Mouse (Mus musculus): ENCODE data around the gene Itpr1. TPM values are rescaled to one million over a fixed set of nuclear protein-coding genes. Genes with fewer than 3 reads are reported as not detected.

The Itpr1 gene
- polyA plus RNA-seq, 1 experiment: 42.5 TPM

DNA sequence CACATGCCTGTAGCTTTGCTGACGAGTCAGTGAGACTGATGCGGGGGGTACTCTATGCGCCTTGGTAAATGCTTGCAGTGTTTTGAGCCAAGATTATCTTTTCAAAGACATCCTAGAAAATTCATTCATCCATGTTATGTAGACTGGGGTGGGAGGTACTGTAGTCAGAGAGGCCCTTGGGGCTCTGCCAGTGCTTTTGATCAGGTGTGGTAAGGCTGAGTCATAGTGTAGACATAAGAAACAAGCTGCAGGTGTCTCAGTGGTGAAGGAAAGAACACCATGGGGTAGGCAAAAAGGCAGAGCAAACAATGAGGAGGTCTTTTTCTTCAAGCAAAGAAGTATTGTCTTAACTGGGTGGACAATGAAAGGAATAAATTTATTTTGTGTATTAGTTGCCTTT, 294.4 kb downstream of the Itpr1 start:
- H3K36me3 ChIP-seq (ENCODE audit: control insufficient read depth, insufficient read depth, low read length, poor library complexity, severe bottlenecking): peaks cover 3% of the 10 kb centered on the region; the same call in 1 of the 2 replicates
- no peak overlapping the region for H3K9ac ChIP-seq (ENCODE audit: low read depth, poor library complexity, severe bottlenecking)

DNA sequence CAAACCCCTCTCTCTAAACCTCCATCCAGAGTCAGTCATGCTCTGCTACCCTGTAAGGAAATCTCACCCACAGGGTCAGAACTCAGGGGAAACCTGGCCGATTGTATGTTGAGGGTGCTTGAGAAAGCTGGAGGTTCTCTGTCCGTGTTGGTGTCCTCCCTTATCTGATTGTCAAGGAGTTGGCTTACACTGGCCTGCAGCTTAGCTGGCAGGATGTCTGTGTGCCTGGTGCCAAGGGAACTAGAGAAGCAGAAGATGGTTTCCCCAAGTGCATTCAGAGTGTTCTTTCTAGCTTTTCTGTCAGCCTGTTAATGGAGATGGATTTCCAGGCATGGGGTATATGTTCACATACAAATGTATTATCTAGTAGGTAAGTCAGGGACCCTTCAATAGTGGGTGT, 296.4 kb downstream of the Itpr1 start:
- TF ChIP-seq POLR2A (IDR thresholded peaks at IDR 0.05; ENCODE audit: insufficient read depth, low read length): no peak
- no peak for TF ChIP-seq EP300 (IDR thresholded peaks at IDR 0.05; ENCODE audit: insufficient read depth, low read depth, low read length)
- TF ChIP-seq CTCF (IDR thresholded peaks at IDR 0.05; ENCODE audit: low read depth, low read length): no peak
- peaks cover 3% of the 10 kb centered on the region; the same call in 1 of the 2 replicates for H3K36me3 ChIP-seq (ENCODE audit: control insufficient read depth, insufficient read depth, low read length, poor library complexity, severe bottlenecking)
- H3K9ac ChIP-seq (ENCODE audit: low read depth, poor library complexity, severe bottlenecking): no peak overlapping the region
- H3K27ac ChIP-seq (ENCODE audit: insufficient read depth, low read length): no peak overlapping the region
- no peaks in the 10 kb centered on the region for H3K27me3 ChIP-seq (ENCODE audit: control insufficient read depth, insufficient read depth, low read length, poor library complexity, severe bottlenecking)
- no peaks in the 10 kb centered on the region for H3K4me1 ChIP-seq (ENCODE audit: control insufficient read depth, insufficient read depth, low read length)
- no peak overlapping the region for H3K4me3 ChIP-seq (ENCODE audit: low read depth, low read length)
- H3K9me3 ChIP-seq (replicated peaks; ENCODE audit: control insufficient read depth, insufficient read depth, low read length, poor library complexity, severe bottlenecking): peaks cover 10% of the 10 kb centered on the region

More for the DNA sequence above, 294.4 kb downstream of the Itpr1 start:
- TF ChIP-seq POLR2A (IDR thresholded peaks at IDR 0.05; ENCODE audit: insufficient read depth, low read length): no peak
- no peak for TF ChIP-seq CTCF (IDR thresholded peaks at IDR 0.05; ENCODE audit: low read depth, low read length)
- no peak for TF ChIP-seq EP300 (IDR thresholded peaks at IDR 0.05; ENCODE audit: insufficient read depth, low read depth, low read length)
- Histone ChIP-seq H3K27me3 (ENCODE audit: control insufficient read depth, insufficient read depth, low read length, poor library complexity, severe bottlenecking) (no peaks in the 10 kb centered on the region), H3K27ac (ENCODE audit: insufficient read depth, low read length) (no peak overlapping the region), H3K4me3 (ENCODE audit: low read depth, low read length) (no peak overlapping the region), H3K4me1 (ENCODE audit: control insufficient read depth, insufficient read depth, low read length) (no peaks in the 10 kb centered on the region), H3K9me3 (replicated peaks; ENCODE audit: control insufficient read depth, insufficient read depth, low read length, poor library complexity, severe bottlenecking) (peaks cover 10% of the 10 kb centered on the region)

DNA sequence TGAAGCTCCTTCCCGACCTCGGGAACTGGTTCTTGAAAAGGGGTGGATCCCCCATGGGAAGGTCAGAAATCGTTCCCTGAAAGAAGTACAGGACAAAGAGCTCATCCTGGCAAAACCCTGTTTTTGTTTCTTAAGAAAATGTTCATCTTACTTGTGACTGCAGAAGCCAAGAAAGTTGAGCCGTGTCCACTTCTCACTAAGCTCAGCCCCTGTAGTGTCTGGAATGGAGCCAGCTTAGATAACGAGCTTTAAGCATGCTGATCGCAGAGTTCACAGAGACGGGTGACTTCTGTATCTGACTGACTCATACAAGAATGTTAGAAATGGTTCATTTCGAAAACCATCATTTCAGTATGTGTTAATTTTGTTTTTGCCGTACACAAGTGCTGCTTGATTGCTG, 297.2 kb downstream of the Itpr1 start:
- Histone ChIP-seq H3K4me1 (ENCODE audit: control insufficient read depth, insufficient read depth, low read length) (no peaks in the 10 kb centered on the region), H3K27me3 (ENCODE audit: control insufficient read depth, insufficient read depth, low read length, poor library complexity, severe bottlenecking) (no peaks in the 10 kb centered on the region), H3K36me3 (ENCODE audit: control insufficient read depth, insufficient read depth, low read length, poor library complexity, severe bottlenecking) (peaks cover 3% of the 10 kb centered on the region; the same call in 1 of the 2 replicates), H3K27ac (ENCODE audit: insufficient read depth, low read length) (no peak overlapping the region), H3K4me3 (ENCODE audit: low read depth, low read length) (no peak overlapping the region), H3K9me3 (replicated peaks; ENCODE audit: control insufficient read depth, insufficient read depth, low read length, poor library complexity, severe bottlenecking) (peaks cover 10% of the 10 kb centered on the region), H3K9ac (ENCODE audit: low read depth, poor library complexity, severe bottlenecking) (no peak overlapping the region)
- TF ChIP-seq CTCF (IDR thresholded peaks at IDR 0.05; ENCODE audit: low read depth, low read length): no peak
- TF ChIP-seq EP300 (IDR thresholded peaks at IDR 0.05; ENCODE audit: insufficient read depth, low read depth, low read length): no peak
- no peak for TF ChIP-seq POLR2A (IDR thresholded peaks at IDR 0.05; ENCODE audit: insufficient read depth, low read length)

DNA sequence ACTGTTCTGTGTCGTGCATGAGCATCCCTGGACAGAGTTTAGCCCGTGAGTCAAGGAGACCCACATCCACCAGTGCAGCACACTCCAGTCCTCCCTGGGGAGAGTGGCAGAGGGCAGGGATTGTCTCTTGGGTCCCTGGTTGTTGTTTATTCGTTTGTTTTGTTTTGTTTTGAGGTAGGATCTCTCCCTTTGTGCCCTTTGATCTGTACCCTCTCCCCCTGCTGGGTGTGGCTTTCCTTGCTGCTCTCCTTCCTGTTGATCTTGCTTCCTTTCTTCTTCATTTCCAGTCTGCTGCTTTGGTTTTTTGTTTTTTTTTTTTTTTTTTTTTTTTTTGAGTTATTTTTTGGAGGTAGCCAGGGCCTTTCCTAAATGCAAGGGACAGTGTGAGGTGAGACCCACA, 299.2 kb downstream of the Itpr1 start:
- TF ChIP-seq CTCF (IDR thresholded peaks at IDR 0.05; ENCODE audit: low read depth, low read length) (no peak), POLR2A (IDR thresholded peaks at IDR 0.05; ENCODE audit: insufficient read depth, low read length) (no peak), EP300 (IDR thresholded peaks at IDR 0.05; ENCODE audit: insufficient read depth, low read depth, low read length) (no peak)
- H3K27ac ChIP-seq (ENCODE audit: insufficient read depth, low read length): no peak overlapping the region
- H3K9ac ChIP-seq (ENCODE audit: low read depth, poor library complexity, severe bottlenecking): no peak overlapping the region
- H3K4me3 ChIP-seq (ENCODE audit: low read depth, low read length): no peak overlapping the region
- H3K9me3 ChIP-seq (replicated peaks; ENCODE audit: control insufficient read depth, insufficient read depth, low read length, poor library complexity, severe bottlenecking): no peaks in the 10 kb centered on the region
- H3K4me1 ChIP-seq (ENCODE audit: control insufficient read depth, insufficient read depth, low read length): no peaks in the 10 kb centered on the region
- peaks cover 2% of the 10 kb centered on the region; the same call in 1 of the 2 replicates for H3K36me3 ChIP-seq (ENCODE audit: control insufficient read depth, insufficient read depth, low read length, poor library complexity, severe bottlenecking)
- no peaks in the 10 kb centered on the region for H3K27me3 ChIP-seq (ENCODE audit: control insufficient read depth, insufficient read depth, low read length, poor library complexity, severe bottlenecking)

DNA sequence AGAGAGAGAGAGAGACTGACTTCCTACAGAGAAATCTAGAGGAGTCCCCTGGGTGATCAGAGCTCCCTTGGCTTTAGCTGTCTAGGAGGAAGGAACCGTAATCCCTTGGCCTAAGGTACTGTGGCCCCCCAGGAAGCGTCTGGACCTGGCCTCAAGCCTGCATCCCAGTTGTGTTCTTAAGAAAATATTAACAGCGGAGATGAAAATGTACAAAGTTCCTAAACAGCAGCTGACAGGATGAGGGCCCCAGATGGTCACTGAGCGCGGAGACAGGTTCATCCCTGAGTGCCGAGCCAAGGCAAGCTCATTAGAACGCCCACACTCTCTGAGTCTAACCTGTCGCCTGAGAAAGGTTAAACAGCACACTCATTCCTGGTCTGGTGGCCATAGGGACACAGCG, 300.1 kb downstream of the Itpr1 start:
- Histone ChIP-seq H3K27ac (ENCODE audit: insufficient read depth, low read length) (no peak overlapping the region), H3K4me1 (ENCODE audit: control insufficient read depth, insufficient read depth, low read length) (no peaks in the 10 kb centered on the region), H3K4me3 (ENCODE audit: low read depth, low read length) (no peak overlapping the region), H3K27me3 (ENCODE audit: control insufficient read depth, insufficient read depth, low read length, poor library complexity, severe bottlenecking) (no peaks in the 10 kb centered on the region), H3K36me3 (ENCODE audit: control insufficient read depth, insufficient read depth, low read length, poor library complexity, severe bottlenecking) (peaks cover 2% of the 10 kb centered on the region; the same call in 1 of the 2 replicates), H3K9ac (ENCODE audit: low read depth, poor library complexity, severe bottlenecking) (no peak overlapping the region), H3K9me3 (replicated peaks; ENCODE audit: control insufficient read depth, insufficient read depth, low read length, poor library complexity, severe bottlenecking) (no peaks in the 10 kb centered on the region)
- TF ChIP-seq POLR2A (IDR thresholded peaks at IDR 0.05; ENCODE audit: insufficient read depth, low read length) (no peak), EP300 (IDR thresholded peaks at IDR 0.05; ENCODE audit: insufficient read depth, low read depth, low read length) (no peak), CTCF (IDR thresholded peaks at IDR 0.05; ENCODE audit: low read depth, low read length) (no peak)

DNA sequence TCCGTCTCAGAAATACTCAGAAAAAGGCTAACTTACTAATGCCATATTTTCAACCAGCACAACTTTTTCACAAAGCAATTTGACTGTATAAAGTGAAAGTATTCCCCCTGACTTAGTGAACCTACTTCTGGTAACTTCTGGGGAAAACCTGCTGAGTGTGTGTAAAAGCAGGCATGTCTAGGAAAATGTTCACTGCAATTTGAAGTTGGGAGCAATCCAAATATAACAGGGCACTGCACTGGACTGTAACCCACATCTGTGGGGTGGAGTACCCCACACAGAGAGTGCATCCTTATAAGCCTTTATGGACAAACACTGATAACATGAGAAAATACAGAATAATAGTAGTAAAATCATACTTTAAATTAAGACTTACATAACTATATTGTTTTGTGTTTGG, 303.4 kb downstream of the Itpr1 start:
- no peak overlapping the region for H3K4me3 ChIP-seq (ENCODE audit: low read depth, low read length)

More for the DNA sequence above, 303.4 kb downstream of the Itpr1 start:
- Histone ChIP-seq H3K9me3 (replicated peaks; ENCODE audit: control insufficient read depth, insufficient read depth, low read length, poor library complexity, severe bottlenecking) (no peaks in the 10 kb centered on the region), H3K9ac (ENCODE audit: low read depth, poor library complexity, severe bottlenecking) (no peak overlapping the region), H3K27me3 (ENCODE audit: control insufficient read depth, insufficient read depth, low read length, poor library complexity, severe bottlenecking) (no peaks in the 10 kb centered on the region), H3K27ac (ENCODE audit: insufficient read depth, low read length) (no peak overlapping the region), H3K4me1 (ENCODE audit: control insufficient read depth, insufficient read depth, low read length) (no peaks in the 10 kb centered on the region), H3K36me3 (ENCODE audit: control insufficient read depth, insufficient read depth, low read length, poor library complexity, severe bottlenecking) (0 out of 2 replicates have a peak, but pooled peaks cover 2% of the 10 kb centered on the region)
- TF ChIP-seq EP300 (IDR thresholded peaks at IDR 0.05; ENCODE audit: insufficient read depth, low read depth, low read length) (no peak), POLR2A (IDR thresholded peaks at IDR 0.05; ENCODE audit: insufficient read depth, low read length) (no peak), CTCF (IDR thresholded peaks at IDR 0.05; ENCODE audit: low read depth, low read length) (no peak)

All from ES-Bruce4 (cell line).